Mouse (Mus musculus) thymus, postnatal 10 days (tissue): ENCODE measurements at regions not wholly inside any gene's neighbourhood (a gene's known extent, or its start where the extent isn't known, plus 50 kb on each side); places are given as distances from the start of the nearest gene placed in this dataset.

Experiments used
- DNase-seq, 2 experiments: peaks; one replicate each; pipeline ENCODE4 v3.0.0; 2021; ENCODE audit warnings: low spot score in 2 of 2

- no peak for DNase-seq
Measured at GRCm38 (mm10) chr10:99531104-99531503, 228.4 kb downstream of the Csl start.

GRCm38 (mm10) chr10:99531556-99531955, 227.9 kb downstream of the Csl start:
- no peak for DNase-seq

- no peak for DNase-seq
Measured at GRCm38 (mm10) chr10:99531992-99532391, 227.5 kb downstream of the Csl start.

GRCm38 (mm10) chr10:99532697-99533119, 226.8 kb downstream of the Csl start:
- no peak for DNase-seq

GRCm38 (mm10) chr10:99533468-99533867, 226.0 kb downstream of the Csl start:
- DNase-seq: no peak

GRCm38 (mm10) chr10:99534237-99534636, 225.2 kb downstream of the Csl start:
- DNase-seq: no peak

GRCm38 (mm10) chr10:99538639-99539038, 220.8 kb downstream of the Csl start:
- DNase-seq: no peak

- DNase-seq: no peak
Measured at GRCm38 (mm10) chr10:99552373-99552772, 207.1 kb downstream of the Csl start.

GRCm38 (mm10) chr10:99552836-99553540, 206.5 kb downstream of the Csl start:
- DNase-seq: no peak

- no peak for DNase-seq
Measured at GRCm38 (mm10) chr10:99555021-99555420, 204.4 kb downstream of the Csl start.

GRCm38 (mm10) chr10:99555658-99556352, 203.7 kb downstream of the Csl start:
- no peak for DNase-seq

- DNase-seq: no peak
Measured at GRCm38 (mm10) chr10:99556353-99557036, 203.0 kb downstream of the Csl start.

- DNase-seq: no peak
Measured at GRCm38 (mm10) chr10:99558656-99559055, 200.8 kb downstream of the Csl start.

- no peak for DNase-seq
Measured at GRCm38 (mm10) chr10:99561166-99561818, 198.2 kb downstream of the Csl start.

- no peak for DNase-seq
Measured at GRCm38 (mm10) chr10:99564605-99565004, 194.9 kb downstream of the Csl start.

- no peak for DNase-seq
Measured at GRCm38 (mm10) chr10:99568424-99568823, 191.0 kb downstream of the Csl start.

GRCm38 (mm10) chr10:99570190-99570589, 189.3 kb downstream of the Csl start:
- DNase-seq: no peak

- DNase-seq: no peak
Measured at GRCm38 (mm10) chr10:99573997-99574396, 185.5 kb downstream of the Csl start.

GRCm38 (mm10) chr10:99575294-99575693, 184.2 kb downstream of the Csl start:
- DNase-seq: no peak

- no peak for DNase-seq
Measured at GRCm38 (mm10) chr10:99576301-99576700, 183.2 kb downstream of the Csl start.

- peak in 1 of 2 experiments; percentile 75 for DNase-seq
Measured at GRCm38 (mm10) chr10:99577041-99577681, 182.3 kb downstream of the Csl start.

- DNase-seq: no peak
Measured at GRCm38 (mm10) chr10:99578366-99578765, 181.1 kb downstream of the Csl start.
